Mouse (Mus musculus) left cerebral cortex, postnatal 10 days (tissue): ENCODE data around the gene Pex14. TPM values are rescaled to one million over a fixed set of nuclear protein-coding genes. Genes with fewer than 3 reads are reported as not detected.
A peak's percentile ranks its signal among the peaks of the same experiment; 100 is the strongest.

Source experiments
- DNase-seq, 2 experiments: peaks; one replicate each; pipeline ENCODE4 v3.0.0; 2021 to 2022; ENCODE audit warnings: low spot score in 2 of 2, mixed read lengths in 1 of 2; ENCODE audit errors: extremely low spot score in 1 of 2
- intact Hi-C: fragments of 180-260 bp; cut with DNase I; formaldehyde crosslinking; loops from one replicate; pipeline ENCODE4 v1.15.1; 2025
- total RNA-seq, 2 experiments: library from RNA; stranded (reverse); gene quantifications; 2 replicates each; pipeline ENCODE4 v1.2.3; 2021

Pex14 gene
- total RNA-seq, 2 experiments from 2014 or later, result 34.8 to 36.9 TPM

- intact Hi-C loops, result no loop called here
- no peak for DNase-seq
Observed at GRCm38 (mm10) chr4:148936727-148937126, 162.9 kb downstream of the Pex14 start.

- DNase-seq, result no peak
- intact Hi-C loops, result no loop called here
Observed at GRCm38 (mm10) chr4:148936111-148936510, 163.6 kb downstream of the Pex14 start.

- no peak for DNase-seq
- intact Hi-C loops, result no loop called here
Observed at GRCm38 (mm10) chr4:148935211-148935610, 164.5 kb downstream of the Pex14 start.

DNA sequence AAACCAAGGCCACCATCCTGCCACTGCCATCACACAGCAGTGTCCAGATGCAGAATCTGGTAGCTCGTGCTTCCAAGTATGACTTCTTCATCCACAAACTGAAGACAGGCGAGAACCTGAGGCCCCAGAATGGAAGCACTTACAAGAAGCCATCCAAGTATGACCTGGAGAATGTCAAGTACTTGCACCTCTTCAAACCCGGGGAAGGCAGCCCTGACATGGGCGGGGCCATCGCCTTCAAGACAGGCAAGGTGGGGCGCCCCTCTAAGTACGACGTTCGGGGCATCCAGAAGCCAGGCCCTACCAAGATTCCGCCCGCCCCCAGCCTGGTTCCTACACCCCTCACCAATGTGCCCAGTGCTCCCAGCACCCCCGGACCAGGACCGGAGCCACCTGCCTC is 166.6 kb downstream of the Pex14 start:
- intact Hi-C loops, result no loop called here
- no peak for DNase-seq

- intact Hi-C loops, result no loop called here
Observed at GRCm38 (mm10) chr4:148930721-148931229, 168.9 kb downstream of the Pex14 start.

GRCm38 (mm10) chr4:148928876-148929275 is 170.8 kb downstream of the Pex14 start:
- DNase-seq, result no peak
- intact Hi-C loops, result no loop called here

More at GRCm38 (mm10) chr4:148930721-148931229, 168.9 kb downstream of the Pex14 start:
- no peak for DNase-seq

GRCm38 (mm10) chr4:148928316-148928715 is 171.4 kb downstream of the Pex14 start:
- intact Hi-C loops, result no loop called here
- DNase-seq, result no peak

DNA sequence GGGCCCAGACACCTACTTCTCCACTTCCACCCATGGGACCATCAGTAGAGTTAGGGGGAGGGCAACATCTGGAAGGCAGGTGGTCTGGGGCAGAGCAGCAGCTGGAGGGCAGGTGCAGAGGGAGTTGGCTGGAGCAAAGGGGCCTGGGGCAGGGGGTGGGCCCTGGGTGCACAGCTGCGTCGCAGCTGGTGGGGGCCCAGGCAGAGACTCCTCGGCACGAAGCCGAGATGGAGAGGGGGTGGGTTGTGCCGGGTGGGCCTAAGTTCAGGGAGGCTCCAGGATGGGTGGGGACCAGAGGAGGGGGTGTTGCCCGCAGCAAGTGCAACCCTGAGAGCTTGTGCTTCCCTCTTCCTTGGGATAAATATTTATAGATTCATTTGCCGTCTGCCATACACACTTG is 173.2 kb downstream of the Pex14 start:
- DNase-seq, result no peak
- intact Hi-C loops, result no loop called here

- intact Hi-C loops, result no loop called here
Observed at GRCm38 (mm10) chr4:148925589-148926359, 173.9 kb downstream of the Pex14 start.

DNA sequence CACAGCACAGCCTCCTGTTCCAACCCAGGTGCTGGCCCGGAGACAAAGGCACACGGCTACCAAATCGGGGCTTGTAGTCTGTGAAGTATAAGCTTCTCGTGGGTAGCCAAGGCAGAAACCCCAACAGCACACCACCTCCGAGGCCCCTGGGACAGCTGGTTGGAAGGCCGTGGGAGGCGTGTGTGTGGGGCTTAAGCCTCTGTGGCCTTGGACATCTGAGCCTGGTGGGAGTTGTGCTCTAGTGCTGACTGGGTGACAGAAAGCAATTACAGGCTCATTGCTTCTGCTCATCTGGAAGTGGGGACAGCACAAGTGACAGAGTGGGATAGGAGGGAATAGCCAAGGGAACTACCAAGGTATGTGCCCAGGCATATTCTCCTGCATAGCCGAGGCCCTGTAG is 175.7 kb downstream of the Pex14 start:
- no peak for DNase-seq
- intact Hi-C loops, result no loop called here

More at GRCm38 (mm10) chr4:148925589-148926359, 173.9 kb downstream of the Pex14 start:
- no peak for DNase-seq

DNA sequence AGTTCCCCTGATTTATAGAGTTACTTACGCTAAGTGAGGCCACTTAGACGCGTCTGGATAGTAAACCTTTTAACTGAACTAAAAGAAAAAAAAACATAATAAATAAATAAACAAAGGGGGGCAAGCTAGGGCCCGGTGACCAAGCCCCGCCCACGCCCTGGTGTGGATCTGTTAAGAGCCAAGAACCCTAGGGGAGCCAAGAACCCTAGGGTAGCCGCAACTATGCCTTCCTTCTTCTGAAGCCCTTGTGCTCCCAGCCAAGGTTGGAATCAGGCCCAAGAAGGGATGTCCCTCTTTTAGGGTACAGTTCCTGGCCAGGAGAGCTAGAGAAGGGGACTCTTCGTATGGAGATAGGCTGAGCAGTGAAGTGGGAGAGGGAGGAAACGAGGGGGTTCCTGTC is 176.3 kb downstream of the Pex14 start:
- intact Hi-C loops, result no loop called here
- no peak for DNase-seq

DNA sequence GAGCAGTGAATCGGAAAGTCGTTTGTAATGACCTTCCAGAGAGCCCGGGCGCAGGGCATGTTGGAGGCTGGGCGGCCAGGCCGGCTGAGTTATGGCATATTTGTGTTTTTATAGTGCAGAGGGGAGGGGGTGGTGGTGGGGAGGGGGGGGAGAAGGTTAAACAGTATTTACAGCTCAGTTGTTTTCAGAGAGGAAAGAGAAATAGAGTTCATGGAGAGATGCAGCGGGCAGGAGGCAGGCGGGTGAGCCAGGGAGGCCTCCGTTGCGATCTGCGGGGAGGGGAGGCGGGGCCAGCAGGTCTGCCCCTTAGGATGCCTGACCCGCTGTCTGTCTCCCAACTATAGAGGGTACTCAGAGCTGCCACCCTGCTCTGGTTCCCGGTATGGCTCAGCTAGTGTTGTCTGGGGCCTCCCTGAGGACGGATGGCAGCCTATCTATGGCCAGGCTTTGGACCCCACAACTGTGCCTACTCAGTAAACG is 177.4 kb downstream of the Pex14 start:
- DNase-seq, result no peak
- intact Hi-C loops, result no loop called here

DNA sequence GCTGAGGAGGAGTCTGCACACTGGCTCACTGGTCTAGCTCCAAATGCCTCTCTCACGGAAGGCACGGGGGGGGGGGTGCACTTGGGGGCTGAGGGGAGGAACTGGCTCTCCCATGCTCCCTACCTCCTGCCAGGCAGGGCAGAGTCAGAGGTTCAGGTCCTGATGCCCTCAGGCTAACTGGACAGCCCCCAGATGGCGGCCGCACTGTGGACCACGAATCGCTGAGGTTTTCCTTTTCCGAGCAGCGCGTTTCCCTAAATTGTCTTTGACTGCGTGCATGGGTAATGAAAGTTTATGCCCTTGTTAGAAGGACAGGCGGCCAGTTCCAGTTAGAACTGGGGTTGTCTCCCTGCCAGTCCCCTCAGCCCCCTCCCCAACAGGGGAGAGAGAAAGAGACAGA is 179.1 kb downstream of the Pex14 start:
- DNase-seq, result no peak
- intact Hi-C loops, result no loop called here

- DNase-seq, result no peak
- intact Hi-C loops, result no loop called here
Observed at GRCm38 (mm10) chr4:148918707-148919447, 180.8 kb downstream of the Pex14 start.

GRCm38 (mm10) chr4:148915849-148916248 is 183.8 kb downstream of the Pex14 start:
- intact Hi-C loops, result no loop called here

DNA sequence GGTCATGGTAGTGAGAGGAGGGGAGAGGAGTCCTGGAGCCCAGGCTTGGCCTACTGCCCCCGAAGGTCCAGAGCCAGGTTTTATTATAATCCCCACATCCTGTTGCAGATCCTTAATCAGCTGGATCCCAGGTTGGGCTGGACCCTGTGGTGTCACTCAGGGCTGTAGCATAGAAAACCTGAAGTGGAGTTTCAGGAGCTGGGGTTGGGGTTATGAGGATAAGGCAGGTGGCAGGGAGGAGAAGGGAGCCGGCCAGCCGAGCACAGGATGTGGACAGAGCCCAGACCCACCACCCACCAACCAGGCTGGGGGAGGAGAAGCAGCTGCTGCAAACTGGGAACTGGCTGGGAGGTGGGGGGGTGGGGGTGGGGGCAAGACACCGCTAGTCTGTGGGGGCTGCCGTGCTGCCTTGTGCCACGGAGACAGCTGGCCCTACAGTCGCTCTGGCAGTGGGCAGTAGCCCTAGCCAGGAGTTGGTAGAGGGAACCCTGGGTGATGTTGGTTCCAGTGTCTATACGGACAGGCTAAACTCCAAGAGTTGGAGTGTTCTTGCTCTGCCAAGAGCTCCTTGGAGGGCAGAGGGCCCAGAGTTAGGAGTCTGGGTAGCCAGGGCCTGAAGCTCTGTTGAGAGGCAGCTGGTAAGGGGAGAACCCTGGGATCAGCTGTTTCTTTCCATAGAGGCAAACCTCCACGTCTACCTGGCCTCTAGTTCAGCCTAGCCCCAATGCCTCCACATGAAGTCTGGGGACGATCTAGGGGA is 184.6 kb downstream of the Pex14 start:
- intact Hi-C loops, result no loop called here
- DNase-seq, result peak in 1 of 2 experiments; percentile 68

More at GRCm38 (mm10) chr4:148915849-148916248, 183.8 kb downstream of the Pex14 start:
- no peak for DNase-seq

GRCm38 (mm10) chr4:148912826-148913590 is 186.7 kb downstream of the Pex14 start:
- intact Hi-C loops, result no loop called here
- DNase-seq, result no peak

DNA sequence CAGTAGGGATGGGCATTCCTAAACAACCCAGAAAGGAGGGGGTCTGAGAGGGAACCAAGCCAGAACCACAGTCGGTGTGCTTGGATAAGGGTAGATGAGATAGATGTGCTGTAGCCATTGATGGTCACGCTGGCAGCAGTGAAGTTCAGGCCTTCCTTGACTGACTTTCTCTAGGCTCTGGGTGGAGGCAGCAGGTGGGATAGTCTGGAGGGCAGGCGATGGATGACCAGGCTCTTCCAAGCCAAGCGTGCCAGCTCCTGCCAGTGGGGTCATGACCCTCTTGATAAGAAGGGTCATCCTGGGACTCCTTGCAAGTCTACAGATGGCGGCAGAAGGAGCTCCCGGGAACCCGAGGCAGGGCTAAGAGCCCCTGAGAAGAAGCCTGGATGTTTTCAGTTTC is 187.5 kb downstream of the Pex14 start:
- intact Hi-C loops, result no loop called here
- no peak for DNase-seq
